Mouse (Mus musculus): ENCODE data around the gene Aurkaip1. TPM values are rescaled to one million over a fixed set of nuclear protein-coding genes. Genes with fewer than 3 reads are reported as not detected.

Aurkaip1 gene
- polyA plus RNA-seq, 1 experiment from 2014 or later: 91.8 TPM

GRCm38 (mm10) chr4:155812665-155813181 is 18.3 kb upstream of the Aurkaip1 start:
- ATAC-seq (ENCODE audit: low read depth): peak; percentile 32
- Histone ChIP-seq H3K4me3 (ENCODE audit: low read depth, low read length) (peak overlapping the region; percentile 95), H3K9me3 (replicated peaks; ENCODE audit: control insufficient read depth, low read length) (no peaks in the 10 kb centered on the region), H3K4me2 (ENCODE audit: low read depth, low read length) (peak overlapping the region; percentile 82), H3K36me3 (ENCODE audit: control insufficient read depth, insufficient read depth) (peaks cover 54% of the 10 kb centered on the region), H3K27me3 (ENCODE audit: control insufficient read depth, insufficient read depth, low read depth, low read length) (no peaks in the 10 kb centered on the region), H3K9ac (ENCODE audit: low read depth, low read length) (peak overlapping the region; percentile 98), H3K27ac (ENCODE audit: low read length) (peak overlapping the region; percentile 88), H3K4me1 (ENCODE audit: control insufficient read depth, low read depth, low read length) (peaks cover 24% of the 10 kb centered on the region)
- WGBS (ENCODE audit: insufficient replicate concordance): under 1% methylated on average over 49 of the region's 49 CpGs

GRCm38 (mm10) chr4:155817533-155817932 is 13.5 kb upstream of the Aurkaip1 start:
- Histone ChIP-seq H3K27me3 (ENCODE audit: control insufficient read depth, insufficient read depth, low read depth, low read length) (no peaks in the 10 kb centered on the region), H3K36me3 (ENCODE audit: control insufficient read depth, insufficient read depth) (peaks cover 79% of the 10 kb centered on the region), H3K9ac (ENCODE audit: low read depth, low read length) (no peak overlapping the region), H3K4me3 (ENCODE audit: low read depth, low read length) (no peak overlapping the region), H3K9me3 (replicated peaks; ENCODE audit: control insufficient read depth, low read length) (no peaks in the 10 kb centered on the region), H3K4me2 (ENCODE audit: low read depth, low read length) (no peak overlapping the region), H3K27ac (ENCODE audit: low read length) (no peak overlapping the region), H3K4me1 (ENCODE audit: control insufficient read depth, low read depth, low read length) (peaks cover 14% of the 10 kb centered on the region)
- 85% methylated on average over 4 of the region's 4 CpGs for WGBS (ENCODE audit: insufficient replicate concordance)
- no peak for ATAC-seq (ENCODE audit: low read depth)

GRCm38 (mm10) chr4:155821025-155821424 is 10.0 kb upstream of the Aurkaip1 start:
- no peaks in the 10 kb centered on the region for H3K9me3 ChIP-seq (replicated peaks; ENCODE audit: control insufficient read depth, low read length)
- H3K36me3 ChIP-seq (ENCODE audit: control insufficient read depth, insufficient read depth): peaks cover 95% of the 10 kb centered on the region
- no peak overlapping the region for H3K27ac ChIP-seq (ENCODE audit: low read length)
- no peak for ATAC-seq (ENCODE audit: low read depth)
- no peaks in the 10 kb centered on the region for H3K4me1 ChIP-seq (ENCODE audit: control insufficient read depth, low read depth, low read length)
- H3K4me2 ChIP-seq (ENCODE audit: low read depth, low read length): no peak overlapping the region
- no peak overlapping the region for H3K9ac ChIP-seq (ENCODE audit: low read depth, low read length)
- H3K4me3 ChIP-seq (ENCODE audit: low read depth, low read length): no peak overlapping the region
- WGBS (ENCODE audit: insufficient replicate concordance): 79% methylated on average over 7 of the region's 7 CpGs
- H3K27me3 ChIP-seq (ENCODE audit: control insufficient read depth, insufficient read depth, low read depth, low read length): no peaks in the 10 kb centered on the region

GRCm38 (mm10) chr4:155823443-155823842 is 7.6 kb upstream of the Aurkaip1 start:
- Histone ChIP-seq H3K4me3 (ENCODE audit: low read depth, low read length) (no peak overlapping the region), H3K27ac (ENCODE audit: low read length) (no peak overlapping the region), H3K36me3 (ENCODE audit: control insufficient read depth, insufficient read depth) (peaks cover 87% of the 10 kb centered on the region), H3K27me3 (ENCODE audit: control insufficient read depth, insufficient read depth, low read depth, low read length) (no peaks in the 10 kb centered on the region), H3K4me2 (ENCODE audit: low read depth, low read length) (no peak overlapping the region), H3K9me3 (replicated peaks; ENCODE audit: control insufficient read depth, low read length) (no peaks in the 10 kb centered on the region), H3K9ac (ENCODE audit: low read depth, low read length) (no peak overlapping the region), H3K4me1 (ENCODE audit: control insufficient read depth, low read depth, low read length) (no peaks in the 10 kb centered on the region)
- no peak for ATAC-seq (ENCODE audit: low read depth)
- WGBS (ENCODE audit: insufficient replicate concordance): 92% methylated on average over 16 of the region's 16 CpGs

- Histone ChIP-seq H3K27me3 (ENCODE audit: control insufficient read depth, insufficient read depth, low read depth, low read length) (no peaks in the 10 kb centered on the region), H3K36me3 (ENCODE audit: control insufficient read depth, insufficient read depth) (peaks cover 25% of the 10 kb centered on the region), H3K27ac (ENCODE audit: low read length) (no peak overlapping the region), H3K9ac (ENCODE audit: low read depth, low read length) (no peak overlapping the region), H3K4me1 (ENCODE audit: control insufficient read depth, low read depth, low read length) (peaks cover 24% of the 10 kb centered on the region), H3K9me3 (replicated peaks; ENCODE audit: control insufficient read depth, low read length) (no peaks in the 10 kb centered on the region), H3K4me2 (ENCODE audit: low read depth, low read length) (no peak overlapping the region), H3K4me3 (ENCODE audit: low read depth, low read length) (no peak overlapping the region)
- WGBS (ENCODE audit: insufficient replicate concordance): 93% methylated on average over 4 of the region's 4 CpGs
- ATAC-seq (ENCODE audit: low read depth): no peak
Measured at GRCm38 (mm10) chr4:155829866-155830265, 1.2 kb upstream of the Aurkaip1 start.

- Histone ChIP-seq H3K9me3 (replicated peaks; ENCODE audit: control insufficient read depth, low read length) (no peaks in the 10 kb centered on the region), H3K27me3 (ENCODE audit: control insufficient read depth, insufficient read depth, low read depth, low read length) (no peaks in the 10 kb centered on the region), H3K27ac (ENCODE audit: low read length) (peak overlapping the region; percentile 93), H3K36me3 (ENCODE audit: control insufficient read depth, insufficient read depth) (peaks cover 17% of the 10 kb centered on the region), H3K4me2 (ENCODE audit: low read depth, low read length) (peak overlapping the region; percentile 87), H3K4me3 (ENCODE audit: low read depth, low read length) (peak overlapping the region; percentile 90), H3K9ac (ENCODE audit: low read depth, low read length) (peak overlapping the region; percentile 92), H3K4me1 (ENCODE audit: control insufficient read depth, low read depth, low read length) (peaks cover 24% of the 10 kb centered on the region)
- 47% methylated on average over 8 of the region's 8 CpGs for WGBS (ENCODE audit: insufficient replicate concordance)
- ATAC-seq (ENCODE audit: low read depth): no peak
Measured at GRCm38 (mm10) chr4:155830596-155830995, 476 bp upstream of the Aurkaip1 start.

- Histone ChIP-seq H3K27me3 (ENCODE audit: control insufficient read depth, insufficient read depth, low read depth, low read length) (no peaks in the 10 kb centered on the region), H3K9me3 (replicated peaks; ENCODE audit: control insufficient read depth, low read length) (no peaks in the 10 kb centered on the region), H3K9ac (ENCODE audit: low read depth, low read length) (peak overlapping the region; percentile 92), H3K4me3 (ENCODE audit: low read depth, low read length) (peak overlapping the region; percentile 90), H3K27ac (ENCODE audit: low read length) (peak overlapping the region; percentile 93), H3K4me1 (ENCODE audit: control insufficient read depth, low read depth, low read length) (peaks cover 24% of the 10 kb centered on the region), H3K36me3 (ENCODE audit: control insufficient read depth, insufficient read depth) (peaks cover 9% of the 10 kb centered on the region), H3K4me2 (ENCODE audit: low read depth, low read length) (peak overlapping the region; percentile 87)
- ATAC-seq (ENCODE audit: low read depth): peak; percentile 20
- under 1% methylated on average over 25 of the region's 25 CpGs for WGBS (ENCODE audit: insufficient replicate concordance)
Measured at GRCm38 (mm10) chr4:155831831-155832230, 759 bp downstream of the Aurkaip1 start.

- H3K9me3 ChIP-seq (replicated peaks; ENCODE audit: control insufficient read depth, low read length): no peaks in the 10 kb centered on the region
- WGBS (ENCODE audit: insufficient replicate concordance): 51% methylated on average over 10 of the region's 10 CpGs
- H3K27ac ChIP-seq (ENCODE audit: low read length): peak overlapping the region; percentile 93
- peak overlapping the region; percentile 92 for H3K9ac ChIP-seq (ENCODE audit: low read depth, low read length)
- peaks cover 5% of the 10 kb centered on the region for H3K36me3 ChIP-seq (ENCODE audit: control insufficient read depth, insufficient read depth)
- no peak for ATAC-seq (ENCODE audit: low read depth)
- peaks cover 24% of the 10 kb centered on the region for H3K4me1 ChIP-seq (ENCODE audit: control insufficient read depth, low read depth, low read length)
- peak overlapping the region; percentile 87 for H3K4me2 ChIP-seq (ENCODE audit: low read depth, low read length)
- peak overlapping the region; percentile 90 for H3K4me3 ChIP-seq (ENCODE audit: low read depth, low read length)
- no peaks in the 10 kb centered on the region for H3K27me3 ChIP-seq (ENCODE audit: control insufficient read depth, insufficient read depth, low read depth, low read length)
Measured at GRCm38 (mm10) chr4:155832321-155832720, 1.2 kb downstream of the Aurkaip1 start.

GRCm38 (mm10) chr4:155833234-155833633 is 2.2 kb downstream of the Aurkaip1 start:
- no peak for ATAC-seq (ENCODE audit: low read depth)
- no peaks in the 10 kb centered on the region for H3K36me3 ChIP-seq (ENCODE audit: control insufficient read depth, insufficient read depth)
- H3K4me1 ChIP-seq (ENCODE audit: control insufficient read depth, low read depth, low read length): peaks cover 24% of the 10 kb centered on the region
- no peak overlapping the region for H3K27ac ChIP-seq (ENCODE audit: low read length)
- H3K9ac ChIP-seq (ENCODE audit: low read depth, low read length): no peak overlapping the region
- H3K27me3 ChIP-seq (ENCODE audit: control insufficient read depth, insufficient read depth, low read depth, low read length): no peaks in the 10 kb centered on the region
- no peak overlapping the region for H3K4me2 ChIP-seq (ENCODE audit: low read depth, low read length)
- H3K4me3 ChIP-seq (ENCODE audit: low read depth, low read length): no peak overlapping the region
- no peaks in the 10 kb centered on the region for H3K9me3 ChIP-seq (replicated peaks; ENCODE audit: control insufficient read depth, low read length)
- WGBS (ENCODE audit: insufficient replicate concordance): 64% methylated on average over 4 of the region's 4 CpGs

Measured in liver, embryonic 16.5 days (tissue).